Mouse (Mus musculus): ENCODE measurements around the gene Rc3h2. TPM values are rescaled to one million over a fixed set of nuclear protein-coding genes. Genes with fewer than 3 reads are reported as not detected.

Gene Rc3h2
- total RNA-seq (2015; ENCODE audit: low replicate concordance) (40.1 and 52.1 TPM in 2 replicates), total RNA-seq (2017; ENCODE audit: low replicate concordance) (52.0 and 64.7 TPM in 2 replicates)

GRCm38 (mm10) chr2:37422306-37423304 lies at the start of gene Rc3h2:
Gene Rc3h2 (minus strand): TSS chr2:37422903.
- peak; percentile 98 for ATAC-seq (replicated peaks; ENCODE audit: low FRiP score, poor library complexity, severe bottlenecking)

GRCm38 (mm10) chr2:37466266-37466665 lies 43.6 kb upstream of the Rc3h2 start:
- ATAC-seq (replicated peaks; ENCODE audit: low FRiP score, poor library complexity, severe bottlenecking), result no peak

- no peak for ATAC-seq (replicated peaks; ENCODE audit: low FRiP score, poor library complexity, severe bottlenecking)
These were observed 38.0 kb upstream of the Rc3h2 start for GRCm38 (mm10) chr2:37460707-37461106.

GRCm38 (mm10) chr2:37452376-37452760 lies 29.7 kb upstream of the Rc3h2 start:
- 0 out of 2 replicates have a peak, but pooled peaks have one; percentile 4 for ATAC-seq (replicated peaks; ENCODE audit: low FRiP score, poor library complexity, severe bottlenecking)

- ATAC-seq (replicated peaks; ENCODE audit: low FRiP score, poor library complexity, severe bottlenecking), result peak; percentile 99
These were observed 29.1 kb upstream of the Rc3h2 start for GRCm38 (mm10) chr2:37451667-37452375.

- ATAC-seq (replicated peaks; ENCODE audit: low FRiP score, poor library complexity, severe bottlenecking), result peak; percentile 99
These were observed 20.2 kb upstream of the Rc3h2 start, which contains the start of the genes Zbtb26, Zbtb6 and Rabgap1 for GRCm38 (mm10) chr2:37442611-37443591. Gene Zbtb26 (minus strand): TSS chr2:37443135. Gene Zbtb6 (minus strand): TSS chr2:37443171. Gene Rabgap1 (plus strand): TSS chr2:37443279.

GRCm38 (mm10) chr2:37431609-37432008 lies 8.9 kb upstream of the Rc3h2 start:
- ATAC-seq (replicated peaks; ENCODE audit: low FRiP score, poor library complexity, severe bottlenecking), result no peak

- ATAC-seq (replicated peaks; ENCODE audit: low FRiP score, poor library complexity, severe bottlenecking), result peak; percentile 93
These were observed 8.1 kb upstream of the Rc3h2 start for GRCm38 (mm10) chr2:37430593-37431464.

- no peak for ATAC-seq (replicated peaks; ENCODE audit: low FRiP score, poor library complexity, severe bottlenecking)
These were observed 968 bp upstream of the Rc3h2 start for GRCm38 (mm10) chr2:37423671-37424070.

GRCm38 (mm10) chr2:37421903-37422302 lies 800 bp downstream of the Rc3h2 start:
- no peak for ATAC-seq (replicated peaks; ENCODE audit: low FRiP score, poor library complexity, severe bottlenecking)

- ATAC-seq (replicated peaks; ENCODE audit: low FRiP score, poor library complexity, severe bottlenecking), result no peak
These were observed 27.2 kb downstream of the Rc3h2 start for GRCm38 (mm10) chr2:37395539-37395938.

- no peak for ATAC-seq (replicated peaks; ENCODE audit: low FRiP score, poor library complexity, severe bottlenecking)
These were observed 39.8 kb downstream of the Rc3h2 start for GRCm38 (mm10) chr2:37382921-37383320.

- ATAC-seq (replicated peaks; ENCODE audit: low FRiP score, poor library complexity, severe bottlenecking), result peak; percentile 91
These were observed 42.5 kb downstream of the Rc3h2 start for GRCm38 (mm10) chr2:37380189-37380588.

GRCm38 (mm10) chr2:37376018-37376417 lies 46.7 kb downstream of the Rc3h2 start:
- ATAC-seq (replicated peaks; ENCODE audit: low FRiP score, poor library complexity, severe bottlenecking), result no peak

GRCm38 (mm10) chr2:37370651-37371050 lies 52.1 kb downstream of the Rc3h2 start:
- ATAC-seq (replicated peaks; ENCODE audit: low FRiP score, poor library complexity, severe bottlenecking), result no peak

- no peak for ATAC-seq (replicated peaks; ENCODE audit: low FRiP score, poor library complexity, severe bottlenecking)
These were observed 62.8 kb downstream of the Rc3h2 start for GRCm38 (mm10) chr2:37359908-37360307.

GRCm38 (mm10) chr2:37358633-37359540 lies 63.8 kb downstream of the Rc3h2 start, which contains the start of gene Pdcl:
Gene Pdcl (minus strand): TSS chr2:37359332.
- peak; percentile 96 for ATAC-seq (replicated peaks; ENCODE audit: low FRiP score, poor library complexity, severe bottlenecking)
